Mouse (Mus musculus): ENCODE data around the gene Hrct1. TPM values are rescaled to one million over a fixed set of nuclear protein-coding genes. Genes with fewer than 3 reads are reported as not detected.

Hrct1 gene
- polyA plus RNA-seq, 1 experiment from 2014 or later = 2.1 TPM

DNA sequence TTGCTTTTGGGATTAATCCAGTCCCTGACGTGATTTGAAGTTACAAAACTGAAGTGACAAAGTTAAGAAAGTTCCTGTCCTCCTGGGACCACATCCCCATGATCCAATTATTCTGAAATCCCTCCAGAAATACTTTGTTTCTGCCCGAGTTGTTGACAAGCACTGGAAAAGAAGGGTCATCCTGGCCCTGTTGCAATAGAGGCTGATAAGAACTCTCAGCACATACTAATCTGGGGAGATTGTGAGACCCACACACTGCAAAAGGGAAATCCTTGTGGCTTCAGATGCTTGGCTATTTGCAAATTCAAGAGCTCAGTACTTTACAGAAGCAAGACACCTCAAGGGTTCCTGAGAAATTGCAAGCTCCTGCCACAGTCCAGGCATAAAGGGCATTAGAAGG lies 45.3 kb downstream of the Hrct1 start:
- 33% methylated on average over 2 of the region's 2 CpGs for WGBS
- no peak overlapping the region for H3K27ac ChIP-seq (ENCODE audit: low read depth, low read length)
- no peak for TF ChIP-seq CTCF (IDR thresholded peaks at IDR 0.05; ENCODE audit: low read depth)
- H3K4me1 ChIP-seq (replicated peaks; ENCODE audit: control insufficient read depth, insufficient read depth, low read length) = no peaks in the 10 kb centered on the region
- no peaks in the 10 kb centered on the region for H3K36me3 ChIP-seq (ENCODE audit: control insufficient read depth, insufficient read depth)
- no peak for ATAC-seq
- no peak overlapping the region for H3K4me2 ChIP-seq (replicated peaks; ENCODE audit: low read depth)
- no peak overlapping the region for H3K4me3 ChIP-seq (ENCODE audit: low read depth, low read length)
- no peaks in the 10 kb centered on the region for H3K9me3 ChIP-seq (ENCODE audit: control insufficient read depth)
- no peaks in the 10 kb centered on the region for H3K27me3 ChIP-seq (replicated peaks; ENCODE audit: control insufficient read depth, insufficient read depth, low read length)
- H3K9ac ChIP-seq (ENCODE audit: low read depth, low read length) = no peak overlapping the region

Other genes starting within 250 kb of the Hrct1 start
- gene Sit1, start 243.5 kb upstream of the Hrct1 start, polyA plus RNA-seq (2015; fragmentation: Nextera tagmentation; extraction: Ambion mirVana) = not detected in 2 replicates
- gene Ccdc107, start 234.3 kb upstream of the Hrct1 start, polyA plus RNA-seq (2015; fragmentation: Nextera tagmentation; extraction: Ambion mirVana) = 79.8 and 83.1 TPM in 2 replicates
- gene Arhgef39, start 227.5 kb upstream of the Hrct1 start, polyA plus RNA-seq (2015; fragmentation: Nextera tagmentation; extraction: Ambion mirVana) = 10.3 and 12.3 TPM in 2 replicates
- gene Car9, start 220.2 kb upstream of the Hrct1 start, polyA plus RNA-seq (2015; fragmentation: Nextera tagmentation; extraction: Ambion mirVana) = 4.8 and 5.4 TPM in 2 replicates
- gene Tpm2, start 203.4 kb upstream of the Hrct1 start, polyA plus RNA-seq (2015; fragmentation: Nextera tagmentation; extraction: Ambion mirVana) = 928 and 1,046 TPM in 2 replicates
- gene Creb3, start 164.9 kb upstream of the Hrct1 start, polyA plus RNA-seq (2015; fragmentation: Nextera tagmentation; extraction: Ambion mirVana) = 102 and 114 TPM in 2 replicates
- gene Tln1, start 164.5 kb upstream of the Hrct1 start, polyA plus RNA-seq (2015; fragmentation: Nextera tagmentation; extraction: Ambion mirVana) = 41.6 and 47.7 TPM in 2 replicates
- 11.3 and 13.0 TPM in 2 replicates for gene Rgp1, start 148.5 kb upstream of the Hrct1 start, polyA plus RNA-seq (2015; fragmentation: Nextera tagmentation; extraction: Ambion mirVana)
- 5.2 and 5.3 TPM in 2 replicates for gene Gba2, start 148.3 kb upstream of the Hrct1 start, polyA plus RNA-seq (2015; fragmentation: Nextera tagmentation; extraction: Ambion mirVana)
- gene Msmp, start 142.7 kb upstream of the Hrct1 start, polyA plus RNA-seq (2015; fragmentation: Nextera tagmentation; extraction: Ambion mirVana) = not detected in 2 replicates
- 3.5 and 4.1 TPM in 2 replicates for gene Npr2, start 95.3 kb upstream of the Hrct1 start, polyA plus RNA-seq (2015; fragmentation: Nextera tagmentation; extraction: Ambion mirVana)
- gene Spag8, start 73.6 kb upstream of the Hrct1 start, polyA plus RNA-seq (2015; fragmentation: Nextera tagmentation; extraction: Ambion mirVana) = 0.08 and 0.22 TPM in 2 replicates
- 270 and 305 TPM in 2 replicates for gene Hint2, start 70.7 kb upstream of the Hrct1 start, polyA plus RNA-seq (2015; fragmentation: Nextera tagmentation; extraction: Ambion mirVana)
- 1.6 and 1.9 TPM in 2 replicates for gene Tmem8b, start 58.2 kb upstream of the Hrct1 start, polyA plus RNA-seq (2015; fragmentation: Nextera tagmentation; extraction: Ambion mirVana)
- 6.0 and 6.7 TPM in 2 replicates for gene Fam221b, start 58.0 kb upstream of the Hrct1 start, polyA plus RNA-seq (2015; fragmentation: Nextera tagmentation; extraction: Ambion mirVana)
- gene Olfr70, start 26.4 kb upstream of the Hrct1 start, polyA plus RNA-seq (2015; fragmentation: Nextera tagmentation; extraction: Ambion mirVana) = not detected in 2 replicates
- gene Olfr71, start 16.9 kb upstream of the Hrct1 start, polyA plus RNA-seq (2015; fragmentation: Nextera tagmentation; extraction: Ambion mirVana) = not detected in 2 replicates
- gene Spaar, start 2.8 kb downstream of the Hrct1 start, polyA plus RNA-seq (2015; fragmentation: Nextera tagmentation; extraction: Ambion mirVana) = 0.47 and 0.51 TPM in 2 replicates
- gene Olfr159, start 43.8 kb downstream of the Hrct1 start, polyA plus RNA-seq (2015; fragmentation: Nextera tagmentation; extraction: Ambion mirVana) = not detected in 2 replicates
- gene Olfr156, start 96.7 kb downstream of the Hrct1 start, polyA plus RNA-seq (2015; fragmentation: Nextera tagmentation; extraction: Ambion mirVana) = not detected in 2 replicates
- not detected in 2 replicates for gene Olfr157, start 113.0 kb downstream of the Hrct1 start, polyA plus RNA-seq (2015; fragmentation: Nextera tagmentation; extraction: Ambion mirVana)
- gene Olfr155, start 124.4 kb downstream of the Hrct1 start, polyA plus RNA-seq (2015; fragmentation: Nextera tagmentation; extraction: Ambion mirVana) = not detected in 2 replicates
- 5.7 and 5.9 TPM in 2 replicates for gene Reck, start 148.3 kb downstream of the Hrct1 start, polyA plus RNA-seq (2015; fragmentation: Nextera tagmentation; extraction: Ambion mirVana)
- 25.2 and 26.8 TPM in 2 replicates for gene Glipr2, start 230.2 kb downstream of the Hrct1 start, polyA plus RNA-seq (2015; fragmentation: Nextera tagmentation; extraction: Ambion mirVana)